Mouse (Mus musculus) testis, postnatal 10 days (tissue): ENCODE measurements around the gene Olfr199.
"Not testable (repeated sequence)": the region's sequence is repeated elsewhere in the genome, so short reads cannot be mapped to it uniquely, and the experiment has no call there.

Experiments used
- DNase-seq: peaks from one replicate; pipeline ENCODE4 v3.0.0; 2021; ENCODE audit warnings: low spot score

Gene Olfr199

DNA sequence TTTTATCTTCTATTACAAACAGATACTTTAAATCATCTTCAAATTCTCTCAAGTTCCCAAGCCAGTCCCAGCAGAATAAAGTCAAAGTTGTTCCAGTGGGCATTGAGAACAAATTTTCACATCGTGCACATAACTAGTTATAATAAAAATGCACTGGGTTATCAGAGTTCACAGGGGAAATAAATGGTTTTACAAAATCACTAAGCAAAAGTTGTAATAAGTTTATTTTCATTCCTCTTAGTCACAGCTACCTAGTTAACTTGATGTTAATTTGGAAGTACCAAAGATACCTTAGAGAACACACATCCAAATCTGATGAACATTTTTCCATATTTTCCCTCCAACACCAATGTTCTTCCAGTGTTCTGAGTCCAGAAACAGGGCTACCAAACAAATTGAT, at the start of gene Olfr199:
Gene Olfr199, minus strand, starts transcription at position 101 of the 400 bp plus-strand sequence.
- DNase-seq: not testable (repeated sequence)

DNA sequence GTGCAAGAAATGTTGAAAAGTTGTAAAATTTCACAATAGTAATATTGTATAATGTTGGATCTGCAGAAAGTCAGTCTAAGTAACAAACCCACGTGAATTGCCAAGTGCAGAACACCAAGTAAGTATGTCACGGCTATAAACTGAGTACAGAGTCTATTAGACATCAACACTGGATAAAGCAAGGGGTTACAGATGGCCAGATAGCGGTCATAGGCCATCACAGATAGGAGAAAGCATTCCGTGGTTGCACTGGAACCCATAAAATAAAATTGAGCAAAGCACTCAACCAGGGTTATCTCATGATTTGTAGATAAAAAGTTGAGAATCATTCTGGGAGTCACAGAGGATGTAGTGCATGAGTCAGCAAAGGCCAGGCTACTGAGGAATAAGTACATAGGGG, 49.5 kb upstream of the Olfr199 start:
- not testable (repeated sequence) for DNase-seq

DNA sequence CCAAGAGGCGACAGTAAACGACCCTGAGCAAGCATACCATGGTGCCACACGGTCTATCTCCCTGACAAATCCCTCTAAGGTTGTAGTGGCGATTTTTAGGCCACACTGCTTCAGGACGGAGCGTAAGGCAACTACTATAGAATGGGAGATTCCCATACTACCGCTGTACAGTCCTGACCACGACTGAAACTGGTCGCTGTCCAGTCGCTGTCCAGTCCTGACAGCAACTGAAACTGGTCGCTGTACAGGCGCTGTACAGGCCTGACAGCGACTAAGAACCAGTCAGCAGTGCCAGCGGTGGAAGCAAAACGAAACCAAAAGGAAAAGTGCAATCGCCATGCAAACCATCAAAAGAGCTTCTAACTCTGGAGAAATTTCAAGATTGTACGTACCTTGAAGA, 30.1 kb upstream of the Olfr199 start:
- no peak for DNase-seq

DNA sequence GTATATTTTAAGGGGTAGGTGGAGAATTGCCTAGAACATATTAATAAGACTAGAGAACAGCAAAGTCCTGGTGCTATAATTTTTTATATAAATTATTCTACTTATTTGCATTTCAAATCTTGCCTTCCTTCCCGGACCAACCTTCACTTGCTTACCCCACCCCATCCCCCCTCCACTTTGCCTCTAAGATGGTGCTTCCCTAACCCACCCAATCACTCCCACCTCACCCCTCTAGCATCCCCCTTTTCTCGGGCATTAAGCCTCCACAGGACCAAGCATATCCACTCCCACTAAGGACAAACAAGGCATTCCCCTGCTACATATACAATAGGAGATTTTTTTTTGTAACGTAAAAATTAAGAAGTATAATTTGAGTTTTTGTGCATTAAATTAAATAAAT, 1.7 kb downstream of the Olfr199 start:
- DNase-seq: not testable (repeated sequence)

DNA sequence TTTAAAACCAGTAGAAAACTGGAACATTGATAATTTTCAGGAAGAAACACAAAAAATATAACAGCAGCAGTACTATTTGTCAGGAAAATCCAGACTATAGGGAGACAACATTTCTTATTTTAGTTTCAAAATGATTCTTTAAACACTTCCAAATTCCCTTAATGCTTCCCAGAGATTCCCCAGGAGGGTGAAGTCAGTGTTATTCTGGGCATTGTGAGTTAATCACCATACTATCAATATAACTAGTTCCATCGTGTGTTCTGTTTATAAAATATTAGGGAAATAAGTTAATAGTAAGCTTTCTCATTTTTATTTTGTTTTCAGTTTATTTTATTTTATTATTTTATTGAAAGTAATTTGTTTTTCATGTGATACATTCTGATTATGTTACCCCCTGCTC, 16.1 kb downstream of the Olfr199 start, which contains the start of gene Olfr198:
Gene Olfr198, minus strand, starts transcription at position 101 of the 400 bp plus-strand sequence.
- DNase-seq: not testable (repeated sequence)

DNA sequence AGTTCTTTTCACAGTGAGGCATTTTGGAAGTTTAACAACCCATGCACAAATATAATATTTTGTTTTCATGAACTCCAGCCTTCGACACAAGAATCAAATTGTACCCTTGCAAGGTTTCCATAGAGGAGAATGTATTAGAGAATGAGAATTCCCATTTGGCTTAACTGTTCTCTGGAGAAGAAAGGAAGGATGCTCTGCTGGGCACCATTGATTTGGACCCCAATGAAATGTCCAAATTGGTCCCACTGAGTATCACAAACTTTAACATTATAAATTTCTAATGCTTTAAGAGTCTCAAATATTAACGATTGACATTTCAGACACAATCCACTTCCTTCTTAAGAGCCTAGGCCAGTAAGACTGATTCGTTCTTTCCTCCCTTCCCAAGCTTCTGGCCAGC, 49.2 kb downstream of the Olfr199 start, which contains the start of gene Olfr196:
Gene Olfr196, minus strand, starts transcription at position 101 of the 400 bp plus-strand sequence.
- DNase-seq: no peak
